Mouse (Mus musculus) gonadal fat pad, adult 2 months (tissue): ENCODE data around the gene Cfc1. TPM values are rescaled to one million over a fixed set of nuclear protein-coding genes. Genes with fewer than 3 reads are reported as not detected.

Experiments
- DNase-seq: peaks from one replicate; pipeline ENCODE4 v3.0.0-alpha.2; 2012; ENCODE audit warnings: low read depth
- polyA plus RNA-seq: library from polyadenylated mRNA; depleted of rRNA; stranded (reverse); fragments of >200 nt; gene quantifications from 2 replicates; pipeline ENCODE4 v1.2.3, GENCODE M21; 2012; rRNA removed

Gene Cfc1
- polyA plus RNA-seq, 1 experiment = not detected

- DNase-seq = no peak
Measured at GRCm38 (mm10) chr1:34553690-34554089, 18.2 kb downstream of the Cfc1 start.

GRCm38 (mm10) chr1:34554275-34554674 lies 18.8 kb downstream of the Cfc1 start:
- no peak for DNase-seq

- no peak for DNase-seq
Measured at GRCm38 (mm10) chr1:34560843-34561242, 25.4 kb downstream of the Cfc1 start, which contains the start of gene Prss40. TSS of gene Prss40 (minus strand) at chr1:34560943.

- DNase-seq = no peak
Measured at GRCm38 (mm10) chr1:34564383-34565045, 29.1 kb downstream of the Cfc1 start.

GRCm38 (mm10) chr1:34568120-34568519 lies 32.7 kb downstream of the Cfc1 start:
- DNase-seq = no peak

GRCm38 (mm10) chr1:34569876-34570275 lies 34.4 kb downstream of the Cfc1 start:
- DNase-seq = no peak

- no peak for DNase-seq
Measured at GRCm38 (mm10) chr1:34571431-34571830, 36.0 kb downstream of the Cfc1 start.

GRCm38 (mm10) chr1:34573221-34573620 lies 37.8 kb downstream of the Cfc1 start:
- DNase-seq = no peak

GRCm38 (mm10) chr1:34578851-34579781 lies 43.7 kb downstream of the Cfc1 start, which contains the start of gene Amer3:
TSS of gene Amer3 (plus strand) at chr1:34579657.
- DNase-seq = no peak

- DNase-seq = no peak
Measured at GRCm38 (mm10) chr1:34579782-34580356, 44.4 kb downstream of the Cfc1 start.

GRCm38 (mm10) chr1:34582218-34582617 lies 46.8 kb downstream of the Cfc1 start:
- no peak for DNase-seq

GRCm38 (mm10) chr1:34583821-34584263 lies 48.4 kb downstream of the Cfc1 start:
- DNase-seq = no peak

- no peak for DNase-seq
Measured at GRCm38 (mm10) chr1:34584736-34585135, 49.3 kb downstream of the Cfc1 start.

- no peak for DNase-seq
Measured at GRCm38 (mm10) chr1:34587298-34588096, 52.0 kb downstream of the Cfc1 start.

Other genes with a start within 250 kb of the Cfc1 start
- gene Ccdc115, start 96.0 kb upstream of the Cfc1 start, polyA plus RNA-seq = 24.6 and 29.5 TPM in 2 replicates
- gene Imp4, start 95.8 kb upstream of the Cfc1 start, polyA plus RNA-seq = 38.3 and 43.0 TPM in 2 replicates
- 27.6 and 38.7 TPM in 2 replicates for gene Ptpn18, start 75.9 kb upstream of the Cfc1 start, polyA plus RNA-seq
- 2.3 and 2.9 TPM in 2 replicates for gene Prss39, start 37.2 kb upstream of the Cfc1 start, polyA plus RNA-seq
- gene Prss40, start 25.3 kb downstream of the Cfc1 start, polyA plus RNA-seq = 0.28 and 0.31 TPM in 2 replicates
- gene Amer3, start 44.0 kb downstream of the Cfc1 start, polyA plus RNA-seq = not detected in 2 replicates